Mouse (Mus musculus) frontal cortex, postnatal 36 days (tissue): ENCODE measurements around the gene Tex10.
"Not testable (repeated sequence)": the region's sequence is repeated elsewhere in the genome, so short reads cannot be mapped to it uniquely, and the experiment has no call there.

Source experiments
- DNase-seq, 2 experiments: peaks; one replicate each; pipeline ENCODE4 v3.0.0; 2022; ENCODE audit warnings: low spot score in 2 of 2

The Tex10 gene

DNA sequence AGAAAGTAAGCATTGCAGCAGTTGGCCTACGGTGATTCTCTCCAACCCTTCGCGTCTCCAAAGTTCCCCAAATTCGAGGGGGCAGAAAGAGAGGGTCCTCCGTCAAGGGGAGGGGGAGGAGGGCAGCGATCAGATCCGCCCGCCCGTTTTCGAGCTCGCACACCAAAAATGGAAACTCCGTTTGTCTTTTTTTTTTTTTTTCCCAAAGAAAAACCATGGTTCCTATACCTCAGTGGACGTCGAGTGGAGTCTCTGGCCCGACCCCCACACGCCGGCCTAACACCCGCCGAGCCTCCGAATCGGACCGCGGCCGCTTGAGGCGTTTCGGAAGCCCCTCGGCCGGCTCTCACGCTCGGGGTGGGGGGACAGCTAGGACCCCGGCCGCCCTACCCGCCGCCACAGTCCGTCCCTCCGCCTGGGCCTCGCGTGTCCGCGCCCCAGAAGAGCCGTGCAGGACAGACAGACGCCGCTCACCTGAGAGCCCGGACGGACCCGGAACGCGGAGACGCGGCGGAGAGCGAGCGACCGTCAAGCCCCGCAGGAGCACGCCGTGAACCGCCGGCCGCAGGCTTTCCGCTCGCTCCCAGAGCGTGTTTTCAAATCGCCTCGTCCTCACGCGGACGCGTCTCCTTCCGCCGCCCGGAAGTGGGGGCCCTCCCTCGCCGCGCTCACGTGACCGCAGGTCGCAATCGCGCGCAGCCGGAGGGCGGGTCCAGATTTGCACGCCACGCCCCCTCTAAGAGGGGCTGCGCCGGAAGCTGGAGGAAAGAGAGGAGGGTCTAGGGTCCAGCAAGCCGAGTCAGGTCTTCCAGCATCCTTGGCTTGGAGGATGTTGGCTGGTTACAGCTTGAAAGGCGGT, at the start of gene Tex10:
Gene Tex10, minus strand, starts transcription at position 668 of the 859 bp plus-strand sequence.
- DNase-seq = peak; percentile 87 to 89

DNA sequence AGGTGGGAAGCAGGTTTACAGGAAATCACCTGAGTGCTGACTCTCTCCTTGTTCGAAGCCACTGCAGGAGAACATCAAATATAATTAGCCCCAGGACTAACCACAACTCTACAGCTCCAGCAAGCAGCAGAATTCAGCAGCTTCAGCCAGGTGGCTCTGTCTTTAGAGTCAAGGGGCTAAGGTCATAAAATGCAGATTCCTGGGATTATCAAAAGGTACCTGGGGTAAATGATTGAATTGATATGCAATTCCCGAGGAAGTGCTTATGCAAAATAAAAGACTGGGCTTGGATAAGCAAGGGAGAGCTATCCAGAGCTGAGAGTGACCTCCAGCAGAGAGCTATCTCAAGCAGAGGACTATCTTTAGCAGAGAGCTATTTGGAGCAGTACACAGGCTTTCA, 37.6 kb upstream of the Tex10 start:
- DNase-seq = no peak

DNA sequence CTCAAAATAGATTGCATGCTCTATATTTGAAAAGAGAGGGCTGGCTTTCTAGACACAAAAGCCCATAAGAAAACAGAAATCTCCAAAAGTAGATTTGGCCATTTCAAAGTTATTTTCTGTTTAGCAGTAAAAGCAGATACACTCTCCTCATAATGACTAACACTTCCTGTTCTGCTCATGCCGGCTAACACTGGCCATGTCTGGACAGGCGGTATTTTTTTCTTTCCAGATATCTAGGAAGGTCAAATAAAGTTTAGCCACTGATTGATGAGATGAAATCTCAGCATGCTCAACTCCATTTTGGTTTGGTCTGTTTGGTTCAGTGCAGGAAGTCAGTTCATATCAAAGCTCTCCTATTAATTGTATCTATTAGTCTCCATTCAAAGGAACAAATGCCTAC, 19.3 kb upstream of the Tex10 start:
- DNase-seq = no peak

DNA sequence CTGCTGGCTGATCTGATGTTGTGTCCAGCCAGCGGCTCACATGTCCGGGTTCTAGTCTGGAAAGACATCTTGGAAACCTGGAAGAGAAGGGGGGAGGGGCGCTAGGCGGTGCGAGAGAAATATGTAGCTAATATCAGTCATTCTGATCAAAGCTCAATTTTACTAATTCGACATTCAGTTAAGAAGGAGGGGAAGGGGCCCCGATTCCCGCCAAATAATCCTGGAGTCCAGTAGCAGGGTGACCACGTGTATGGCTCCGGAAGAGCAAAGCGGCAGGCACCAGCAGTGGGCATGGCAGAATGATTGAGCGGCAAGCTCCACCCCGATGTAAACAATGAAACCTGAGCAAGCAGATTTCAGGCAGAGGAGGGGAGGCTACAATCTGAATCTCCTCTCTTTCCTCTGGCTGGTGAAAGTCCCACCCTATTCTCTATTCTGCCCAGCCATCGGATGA, 18.1 kb upstream of the Tex10 start:
- no peak for DNase-seq

DNA sequence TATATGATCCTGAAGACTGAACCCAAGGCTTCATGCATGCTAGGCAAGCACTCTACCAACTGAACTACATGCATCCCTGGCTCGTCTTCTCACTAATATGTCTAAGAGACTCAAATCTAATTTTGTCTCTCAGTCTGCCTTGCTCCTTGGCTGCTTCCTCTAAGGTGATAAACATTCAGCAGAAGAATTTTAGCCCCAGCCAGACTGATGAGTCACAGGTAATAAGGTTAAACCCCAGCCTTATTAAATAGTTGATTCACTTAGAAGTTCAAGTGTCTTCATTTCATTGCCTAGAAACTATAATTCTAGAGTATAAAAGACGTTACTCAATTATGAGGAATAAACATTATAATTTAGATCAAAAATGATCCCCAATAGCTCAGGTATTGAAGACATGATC, 15.7 kb upstream of the Tex10 start:
- no peak for DNase-seq

DNA sequence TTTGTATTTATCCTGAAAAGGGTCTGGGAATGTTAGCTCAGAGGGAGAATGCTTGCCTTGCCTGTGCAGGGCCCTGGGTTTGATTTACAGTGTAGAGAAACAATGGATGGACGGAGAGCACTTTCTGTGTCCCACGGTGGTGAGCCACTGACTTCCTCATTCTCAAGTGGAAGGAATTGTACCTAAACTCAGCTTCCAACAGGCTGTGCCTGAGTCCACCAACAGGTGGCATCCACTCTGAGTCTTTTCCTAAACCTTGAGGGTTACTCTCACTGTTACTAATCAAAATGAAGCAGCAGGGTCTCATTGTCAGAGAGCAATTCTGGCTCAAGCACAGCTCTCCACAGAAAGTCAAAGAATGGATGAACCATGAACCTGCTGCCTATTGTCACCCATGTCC, 8.0 kb upstream of the Tex10 start:
- no peak for DNase-seq

DNA sequence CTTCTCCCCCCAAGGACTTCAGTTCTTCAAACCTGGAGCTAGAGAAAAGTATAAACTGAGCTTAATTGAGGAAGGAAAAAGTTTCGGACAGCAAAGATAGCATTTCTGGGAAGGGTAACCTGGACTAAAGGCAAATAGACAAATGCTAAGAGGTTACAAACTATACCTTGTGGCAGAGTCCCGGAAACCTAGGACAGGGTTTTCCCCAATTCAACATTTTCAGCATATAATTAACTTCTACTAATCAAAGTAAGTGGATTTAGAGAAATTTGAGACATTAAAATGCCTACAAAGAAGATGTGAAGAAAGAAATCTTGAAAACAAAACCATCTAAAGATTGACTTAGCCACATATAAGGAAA, 372 bp upstream of the Tex10 start:
- no peak for DNase-seq

DNA sequence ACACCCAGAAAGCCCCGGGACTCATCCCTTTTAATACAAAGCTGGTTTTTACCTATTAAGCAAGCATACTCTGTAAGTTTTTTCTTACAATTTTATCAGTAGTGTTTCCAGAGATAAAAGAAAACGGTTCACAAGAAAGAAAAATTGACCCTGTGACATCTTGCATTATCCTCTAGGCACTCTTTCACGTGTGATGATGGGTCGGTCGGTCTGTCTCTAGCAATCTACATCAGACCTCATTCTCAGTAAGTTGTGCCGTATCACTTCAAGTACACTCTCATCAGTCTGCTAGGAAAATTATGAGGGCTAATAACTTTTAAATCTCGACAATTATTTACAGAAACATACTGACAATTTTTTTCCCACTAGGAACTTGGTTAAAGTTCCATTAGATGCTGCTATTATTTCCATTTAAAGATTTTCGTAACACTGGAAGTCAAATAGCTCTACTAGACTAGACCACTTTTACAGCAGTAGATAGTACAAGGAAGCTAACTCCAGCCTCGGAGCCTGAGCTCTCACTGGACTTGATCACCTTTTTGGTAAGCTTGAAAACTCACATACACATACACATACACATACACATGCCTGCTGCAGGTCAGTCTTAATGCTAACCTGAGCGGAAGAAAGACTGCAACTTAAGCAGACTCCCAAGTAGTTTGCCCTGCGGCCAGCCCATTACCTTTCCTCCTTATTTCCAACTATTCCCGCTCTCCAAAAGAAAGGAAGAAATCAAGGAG, 1.0 kb downstream of the Tex10 start:
- DNase-seq = no peak

DNA sequence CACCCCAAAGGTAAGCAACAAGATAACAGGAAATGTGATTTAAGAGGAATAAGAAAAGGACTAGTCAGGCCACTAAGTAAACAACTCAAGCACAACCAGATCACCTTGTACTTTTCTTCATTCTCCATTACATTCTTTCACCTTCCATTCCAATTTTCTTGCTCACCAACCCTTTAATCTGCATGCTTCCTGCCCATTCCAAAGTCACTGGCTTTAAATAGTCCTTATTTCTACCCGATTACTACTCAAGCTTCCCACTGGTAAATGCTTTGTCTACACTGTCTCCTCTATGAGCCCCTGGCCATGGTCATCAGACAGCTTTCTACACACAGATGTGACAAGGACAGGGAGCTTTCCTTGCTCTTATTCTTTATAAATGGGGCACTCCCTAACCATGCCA, 2.3 kb downstream of the Tex10 start:
- DNase-seq = no peak

DNA sequence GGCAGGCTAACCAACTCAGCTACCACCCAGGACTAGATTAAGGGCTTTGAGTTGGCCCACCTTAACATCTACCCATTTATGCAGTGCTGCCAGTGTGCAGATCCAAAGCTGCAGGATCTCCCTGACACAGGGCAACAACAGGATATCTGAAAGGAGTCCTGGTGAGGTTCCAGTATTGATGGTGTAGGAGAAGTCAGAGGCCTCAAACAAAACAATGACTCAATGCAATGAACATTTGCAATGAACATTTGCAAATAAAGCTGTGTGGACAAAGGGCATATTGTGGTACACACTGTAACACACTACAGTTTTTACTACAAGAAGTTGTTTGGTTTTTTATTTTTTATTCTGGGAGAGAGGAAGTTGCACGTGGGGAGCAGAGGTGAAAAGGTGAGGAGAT, 12.2 kb downstream of the Tex10 start:
- DNase-seq = no peak

DNA sequence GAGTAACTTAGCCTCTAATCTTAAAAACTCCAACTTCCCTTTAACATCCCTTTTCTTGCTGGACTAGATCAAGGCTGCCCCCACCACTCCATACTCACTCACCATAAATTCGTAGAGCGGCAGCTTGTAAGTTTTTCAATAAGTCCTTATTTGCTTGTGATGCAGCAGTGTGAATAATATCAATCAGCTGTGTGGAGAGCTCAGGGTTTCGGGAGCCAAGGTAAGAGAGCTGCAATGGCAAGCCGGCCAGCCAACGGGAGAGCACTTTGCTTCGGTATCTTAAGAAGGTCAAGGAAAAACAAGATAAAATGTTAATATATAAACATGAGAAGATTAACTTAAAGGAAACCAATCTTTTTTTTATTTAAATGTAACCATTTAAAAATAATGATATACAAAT, 14.8 kb downstream of the Tex10 start:
- no peak for DNase-seq

DNA sequence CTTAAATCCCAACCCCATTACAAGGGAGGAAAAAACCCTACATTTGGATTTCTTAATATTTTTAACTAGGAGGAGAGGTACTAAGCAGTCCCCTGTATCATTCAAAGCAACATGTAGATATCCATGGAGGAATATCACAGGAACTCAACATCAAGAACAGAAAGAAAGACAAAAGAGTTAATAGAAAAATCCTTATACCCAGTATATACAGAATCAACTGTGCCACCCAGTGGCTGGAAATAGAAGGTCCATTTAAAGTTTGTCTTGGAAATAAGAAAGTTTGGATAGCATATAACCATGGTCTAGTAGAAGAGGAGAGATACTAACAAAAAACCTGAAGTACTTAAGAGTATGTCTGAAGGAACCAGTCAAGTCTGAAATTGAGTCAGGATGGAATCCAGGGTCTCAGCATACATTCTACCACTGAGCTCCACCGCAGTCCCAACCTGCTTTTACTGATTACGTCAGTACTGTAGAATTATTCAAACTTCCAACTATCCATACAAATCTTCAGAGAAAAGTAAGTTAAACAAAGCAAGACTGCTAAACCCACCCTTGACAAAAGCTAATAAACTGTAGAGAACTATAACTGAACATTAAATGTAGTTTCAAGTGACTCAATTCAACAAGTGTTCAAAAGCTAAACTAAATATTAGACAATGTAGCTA, 19.0 kb downstream of the Tex10 start:
- DNase-seq = peak in 1 of 2 experiments; percentile 18

DNA sequence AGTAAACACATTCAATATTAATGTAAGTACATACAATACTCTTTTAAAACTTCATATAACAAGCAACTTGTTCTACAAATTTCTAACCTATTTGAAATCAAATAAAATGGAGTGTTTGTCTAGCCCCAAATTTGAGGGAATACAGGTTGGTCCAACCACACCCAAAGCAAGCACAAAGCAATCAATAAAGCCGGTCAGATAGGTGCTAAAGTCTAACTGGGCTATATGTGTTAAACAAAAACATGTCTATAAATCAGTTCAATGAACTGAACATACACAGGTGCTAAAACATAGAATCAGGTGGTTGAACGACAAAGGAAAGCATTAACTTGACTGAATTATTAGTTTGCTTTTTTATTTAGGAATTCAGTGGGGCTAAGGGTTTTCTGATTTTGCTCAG, 45.2 kb downstream of the Tex10 start:
- DNase-seq = no peak

DNA sequence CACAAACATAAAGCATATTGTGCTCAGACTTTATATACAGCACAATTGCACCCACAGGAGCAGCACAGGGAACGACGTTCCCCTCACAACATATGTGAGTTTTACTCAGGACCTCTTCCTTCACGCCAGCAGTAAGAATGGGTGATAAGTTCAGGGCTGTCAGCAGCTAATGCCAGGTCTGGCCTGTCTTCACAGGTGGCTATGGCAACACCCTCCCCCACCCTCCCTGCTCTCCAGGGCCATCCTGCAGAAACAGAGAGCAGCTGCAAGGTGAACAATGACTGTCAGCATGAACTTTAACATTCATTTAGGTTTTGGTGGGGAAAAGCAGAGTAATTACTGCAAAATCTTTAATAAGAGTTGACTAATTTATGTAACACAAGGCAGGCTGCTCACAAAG, 45.8 kb downstream of the Tex10 start:
- no peak for DNase-seq

DNA sequence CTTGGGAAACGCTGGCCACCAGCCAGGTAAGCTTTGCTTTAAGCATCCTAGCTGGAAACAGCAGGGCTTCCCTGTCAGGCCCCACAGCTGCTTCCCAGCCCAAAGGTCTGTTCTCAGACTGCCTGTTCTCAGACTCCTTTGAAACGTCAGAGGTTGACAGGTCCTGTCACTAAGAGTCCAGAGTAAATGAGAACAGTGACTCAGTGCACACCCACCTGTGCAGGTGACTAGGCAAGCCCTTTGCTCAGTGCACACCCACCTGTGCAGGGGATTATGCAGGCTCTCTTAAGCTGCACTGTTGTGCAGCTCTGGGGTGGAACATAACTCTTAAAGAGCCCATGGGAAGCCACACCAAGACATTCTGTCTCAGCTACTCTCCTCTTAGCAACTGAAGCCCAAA, 49.5 kb downstream of the Tex10 start:
- no peak for DNase-seq

DNA sequence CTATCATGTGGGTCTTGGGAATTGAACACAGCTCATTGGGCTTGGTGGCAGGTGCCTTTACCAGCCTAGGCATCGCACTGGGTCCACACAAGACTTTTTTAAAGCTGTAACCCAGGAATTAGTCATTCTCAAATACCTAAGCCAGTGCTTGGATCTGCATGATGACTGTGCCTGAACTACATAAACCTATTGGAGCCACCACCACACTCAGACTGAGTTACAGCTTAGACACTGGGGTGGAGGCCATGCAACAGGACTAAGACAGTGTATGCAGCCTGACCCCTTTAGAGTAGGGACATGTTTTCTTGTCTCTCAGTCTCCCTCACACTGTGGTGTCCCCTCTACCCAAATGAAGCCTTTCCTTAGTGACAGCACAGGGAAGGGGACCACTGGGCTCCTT, 50.6 kb downstream of the Tex10 start:
- no peak for DNase-seq

DNA sequence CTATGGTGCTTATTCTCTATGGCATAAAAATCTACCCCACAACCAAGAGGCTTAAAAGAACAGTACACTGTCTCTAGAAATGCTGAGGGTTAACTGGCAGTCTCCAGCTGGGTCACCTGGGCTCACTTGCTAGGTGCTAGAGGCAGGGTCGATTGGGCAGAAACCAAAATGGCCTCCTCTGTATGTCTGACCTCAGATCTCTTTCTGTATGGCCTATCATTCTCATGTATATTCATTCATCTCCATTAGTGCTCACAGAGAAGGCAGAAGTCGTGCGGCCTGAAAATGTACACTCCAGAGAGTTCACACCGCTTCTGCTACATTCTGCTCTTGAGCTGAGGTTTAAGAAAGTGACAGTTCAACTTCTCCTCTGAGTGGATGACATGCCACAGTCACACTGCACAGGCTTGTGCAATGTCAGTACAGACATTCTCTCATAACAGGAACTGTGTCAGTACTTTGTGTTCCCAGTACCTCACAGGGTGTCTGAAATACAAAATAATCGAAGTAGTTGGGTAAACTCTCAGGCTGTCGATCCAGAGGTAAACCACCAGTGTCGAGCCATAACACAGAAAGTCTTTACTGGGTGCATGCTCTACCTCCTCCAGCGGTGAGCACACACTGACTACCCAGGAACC, 54.3 kb downstream of the Tex10 start:
- no peak for DNase-seq

DNA sequence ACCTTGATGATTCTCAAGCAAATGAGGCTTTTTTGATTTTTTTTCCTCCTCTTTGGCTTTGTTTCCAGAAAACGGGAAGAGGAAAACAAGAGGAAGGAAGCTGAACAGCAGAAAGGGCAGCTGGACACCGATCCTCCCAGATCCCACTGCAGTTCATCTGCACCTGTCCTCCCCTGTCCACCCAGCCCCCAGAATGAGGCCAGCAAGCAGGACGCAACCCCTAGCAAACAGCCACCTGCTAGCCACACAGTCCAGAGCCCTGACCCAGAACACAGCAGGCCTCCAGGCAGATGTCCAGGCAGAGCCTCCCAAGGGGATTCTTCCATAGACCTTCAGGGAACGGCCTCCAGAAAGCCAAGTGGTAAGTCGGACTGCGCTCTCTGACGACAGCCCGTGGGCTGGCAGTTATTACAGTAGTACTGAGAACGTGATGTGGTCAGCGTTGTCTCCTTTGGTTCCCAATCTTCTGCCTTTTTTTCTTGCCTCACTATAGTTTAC, 57.4 kb downstream of the Tex10 start:
- DNase-seq = no peak

DNA sequence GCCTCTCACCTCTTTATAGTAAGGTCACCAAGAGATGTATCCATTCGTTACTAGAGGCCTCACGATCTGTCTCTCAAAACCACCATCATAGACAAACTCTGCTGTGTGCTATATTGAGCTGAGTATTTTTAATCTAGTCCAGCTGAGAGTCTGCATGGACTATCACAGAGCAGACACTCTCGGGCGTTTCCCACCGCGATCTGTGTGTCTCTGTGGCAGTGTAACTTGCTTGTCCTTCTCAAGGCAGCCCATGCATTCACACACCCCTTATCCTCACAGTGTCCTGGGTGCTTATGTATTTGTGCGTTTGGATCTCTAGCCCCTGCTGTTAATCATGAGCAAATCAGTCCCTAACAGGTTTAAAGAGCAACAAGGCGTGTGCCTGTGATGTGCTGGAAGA, 59.8 kb downstream of the Tex10 start:
- DNase-seq = no peak

DNA sequence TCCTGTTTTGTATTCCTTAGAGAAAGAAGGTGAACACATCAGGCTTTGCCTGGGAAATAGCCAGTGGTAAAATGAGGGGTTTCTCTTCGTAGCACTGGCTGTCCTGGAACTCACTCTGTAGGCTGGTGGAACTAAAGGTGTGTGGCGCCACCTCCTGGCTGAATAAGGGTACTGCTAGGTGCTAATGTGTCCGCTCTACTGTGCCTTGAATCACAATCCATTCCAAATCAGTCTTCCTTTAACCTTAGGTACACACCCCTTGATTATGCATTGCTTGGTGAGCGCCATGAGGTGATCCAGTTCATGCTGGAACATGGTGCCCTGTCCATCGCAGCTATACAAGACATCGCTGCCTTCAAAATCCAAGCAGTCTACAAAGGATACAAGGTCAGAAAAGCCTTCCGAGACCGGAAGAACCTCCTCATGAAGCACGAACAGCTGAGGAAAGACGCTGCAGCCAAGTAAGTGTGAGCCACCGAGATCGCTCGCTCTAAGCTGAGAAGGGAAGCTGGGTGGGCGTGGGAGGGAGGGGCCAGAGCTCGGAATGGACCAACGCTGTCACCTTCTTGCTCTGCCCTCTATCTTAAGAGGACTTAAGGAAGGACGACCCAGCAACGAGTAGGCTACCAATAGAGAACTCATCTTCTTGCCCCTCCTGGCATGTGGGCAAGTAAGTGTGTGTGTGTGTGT, 65.8 kb downstream of the Tex10 start:
- peak; percentile 46 to 71 for DNase-seq

DNA sequence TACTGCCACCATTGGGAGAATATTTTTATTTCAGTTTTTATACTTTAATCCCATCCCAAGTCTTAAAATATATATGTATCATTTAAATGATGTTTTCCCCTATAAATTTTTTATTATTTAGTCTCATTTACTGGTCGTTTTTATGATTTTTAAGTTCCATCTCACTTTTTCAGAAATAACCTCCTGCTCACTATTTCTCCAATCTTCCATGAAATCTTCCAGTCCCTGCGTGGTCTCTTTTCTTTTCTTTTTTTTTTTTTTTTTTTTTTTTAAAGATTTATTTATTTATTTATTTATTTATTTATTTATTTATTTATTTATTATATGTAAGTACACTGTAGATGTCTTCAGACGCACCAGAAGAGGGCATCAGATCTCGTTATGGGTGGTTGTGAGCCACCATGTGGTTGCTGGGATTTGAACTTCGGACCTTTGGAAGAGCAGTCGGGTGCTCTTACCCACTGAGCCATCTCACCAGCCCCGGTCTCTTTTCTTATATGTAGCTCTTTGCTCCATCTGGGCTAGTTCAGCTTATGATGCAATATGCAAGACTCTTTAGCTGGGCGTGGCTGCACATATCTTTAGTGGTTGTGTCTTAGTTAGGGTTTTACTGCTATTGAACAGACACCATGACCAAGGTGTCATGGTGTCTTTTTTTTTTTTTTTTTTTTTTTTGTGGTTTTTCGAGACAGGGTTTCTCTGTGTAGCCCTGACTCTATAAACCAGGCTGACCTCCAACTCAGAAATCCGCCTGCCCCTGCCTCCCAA, 67.4 kb downstream of the Tex10 start:
- DNase-seq = not testable (repeated sequence)
